Mouse (Mus musculus) ES-E14 (cell line): ENCODE measurements at regions not wholly inside any gene's neighbourhood (a gene's known extent, or its start where the extent isn't known, plus 50 kb on each side); places are given as distances from the start of the nearest gene placed in this dataset.

Experiments
- CHD2 ChIP-seq: IDR thresholded peaks from 2 replicates; pipeline ENCODE4 v1.6.1; 2014; ENCODE audit warnings: mild to moderate bottlenecking, low read depth, low read length, inconsistent platforms
- HCFC1 ChIP-seq: IDR thresholded peaks from 2 replicates; pipeline ENCODE4 v1.6.1; 2012; ENCODE audit warnings: low read length, inconsistent platforms, borderline replicate concordance; ENCODE audit not compliant: insufficient read depth
- MAFK ChIP-seq: IDR thresholded peaks from 2 replicates; pipeline ENCODE4 v1.6.1; 2014; ENCODE audit warnings: mild to moderate bottlenecking, low read depth, low read length, inconsistent platforms; ENCODE audit not compliant: insufficient read depth
- ZC3H11A ChIP-seq: IDR thresholded peaks from 2 replicates; pipeline ENCODE4 v1.6.1; 2012; ENCODE audit warnings: low read depth, mild to moderate bottlenecking, inconsistent platforms, low read length, borderline replicate concordance
- ZNF384 ChIP-seq: IDR thresholded peaks from 2 replicates; pipeline ENCODE4 v1.6.1; 2012; ENCODE audit warnings: low read depth, low read length, inconsistent platforms

DNA sequence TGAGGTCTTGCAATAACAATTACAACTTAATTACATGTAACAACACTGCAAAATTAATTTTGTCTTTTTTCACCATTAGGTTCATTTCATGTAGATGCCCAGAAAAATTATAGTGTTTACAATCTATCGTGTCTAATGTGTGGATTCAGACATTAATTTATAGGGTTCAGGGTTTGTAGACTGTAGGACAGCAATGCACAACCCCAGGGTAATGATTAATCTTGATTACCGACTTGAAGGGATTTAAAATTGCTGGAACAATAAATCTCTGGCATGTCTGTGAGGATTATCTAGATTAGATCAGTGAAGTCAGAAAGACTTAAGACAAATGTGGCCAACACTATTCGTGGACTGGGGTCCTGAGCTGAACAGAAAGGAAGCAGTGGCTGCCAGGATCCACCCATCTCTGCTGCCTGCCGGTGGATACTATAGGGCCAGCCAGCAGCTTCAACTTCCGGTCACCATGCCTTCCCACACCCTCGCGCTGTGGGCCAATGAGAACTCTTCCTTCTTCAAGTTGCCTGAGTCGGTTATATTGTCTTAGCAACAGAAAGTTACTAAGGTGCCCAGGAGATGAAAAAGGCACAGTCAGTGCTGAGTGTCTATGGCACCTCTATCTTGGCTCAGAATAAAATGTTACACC lies 59.1 kb upstream of the St6galnac3 start:
- TF ChIP-seq ZNF384, result no peak
- no peak for TF ChIP-seq HCFC1
- no peak for TF ChIP-seq MAFK
- TF ChIP-seq ZC3H11A, result no peak
- TF ChIP-seq CHD2, result no peak
